Mouse (Mus musculus): ENCODE results near the gene Dock3.

GRCm38 (mm10) chr9:106906597-106906996 lies 325.1 kb downstream of the Dock3 start:
- TF ChIP-seq POLR2A (IDR thresholded peaks at IDR 0.05; ENCODE audit: extremely low read depth, insufficient read depth, low read length) (no peak), CTCF (IDR thresholded peaks at IDR 0.05; ENCODE audit: extremely low read depth, insufficient read depth, low read length) (no peak)
